Mouse (Mus musculus) gastrocnemius, postnatal 14 days (tissue): ENCODE results near the gene Syce3. TPM values are rescaled to one million over a fixed set of nuclear protein-coding genes. Genes with fewer than 3 reads are reported as not detected.

Experiments
- DNase-seq: peaks from one replicate; pipeline ENCODE4 v3.0.0; 2021; ENCODE audit warnings: mixed read lengths
- intact Hi-C: fragments of 180-260 bp; cut with DNase I; formaldehyde crosslinking; loops from one replicate; pipeline ENCODE4 v1.15.1; 2025; ENCODE audit warnings: low total_unique reads
- total RNA-seq, 2 experiments: library from RNA; stranded (reverse); gene quantifications; 2 replicates each; pipeline ENCODE4 v1.2.3; 2021

Gene Syce3
- total RNA-seq, 2 experiments from 2014 or later, result not detected

GRCm38 (mm10) chr15:89374801-89375534 is 35.3 kb downstream of the Syce3 start:
- no peak for DNase-seq
- intact Hi-C loops, result no loop called here

- intact Hi-C loops, result no loop called here
- no peak for DNase-seq
Measured at GRCm38 (mm10) chr15:89374340-89374739, 36.0 kb downstream of the Syce3 start.

GRCm38 (mm10) chr15:89373762-89374248 is 36.5 kb downstream of the Syce3 start, which contains the start of gene Sco2:
Sco2 (minus strand) TSS chr15:89373846.
- intact Hi-C loops, result no loop called here

GRCm38 (mm10) chr15:89373027-89373761 is 37.1 kb downstream of the Syce3 start:
- peak; percentile 85 for DNase-seq

More at GRCm38 (mm10) chr15:89373762-89374248, 36.5 kb downstream of the Syce3 start, which contains the start of gene Sco2:
- DNase-seq, result peak; percentile 95

GRCm38 (mm10) chr15:89372536-89372935 is 37.8 kb downstream of the Syce3 start:
- DNase-seq, result no peak
- intact Hi-C loops, result no loop called here

More at GRCm38 (mm10) chr15:89373027-89373761, 37.1 kb downstream of the Syce3 start:
- intact Hi-C loops, result no loop called here

GRCm38 (mm10) chr15:89372068-89372467 is 38.2 kb downstream of the Syce3 start:
- intact Hi-C loops, result no loop called here
- DNase-seq, result no peak

- DNase-seq, result no peak
- intact Hi-C loops, result no loop called here
Measured at GRCm38 (mm10) chr15:89365141-89365551, 45.2 kb downstream of the Syce3 start.

GRCm38 (mm10) chr15:89363051-89363450 is 47.3 kb downstream of the Syce3 start:
- DNase-seq, result no peak
- intact Hi-C loops, result no loop called here

GRCm38 (mm10) chr15:89358784-89359183 is 51.5 kb downstream of the Syce3 start:
- intact Hi-C loops, result no loop called here

GRCm38 (mm10) chr15:89356372-89356771 is 53.9 kb downstream of the Syce3 start:
- intact Hi-C loops, result no loop called here
- peak; percentile 73 for DNase-seq

More at GRCm38 (mm10) chr15:89358784-89359183, 51.5 kb downstream of the Syce3 start:
- DNase-seq, result no peak

GRCm38 (mm10) chr15:89355241-89356187 is 54.8 kb downstream of the Syce3 start, which contains the start of the genes Lmf2 and Ncaph2:
Lmf2 (minus strand) TSS chr15:89355659.
Ncaph2 (plus strand) TSS chr15:89355719.
- intact Hi-C loops, result no loop called here
- DNase-seq, result peak; percentile 95

- no peak for DNase-seq
- intact Hi-C loops, result no loop called here
Measured at GRCm38 (mm10) chr15:89354455-89354854, 55.8 kb downstream of the Syce3 start.

GRCm38 (mm10) chr15:89353837-89354236 is 56.5 kb downstream of the Syce3 start:
- intact Hi-C loops, result no loop called here

GRCm38 (mm10) chr15:89352795-89353194 is 57.5 kb downstream of the Syce3 start:
- intact Hi-C loops, result no loop called here
- DNase-seq, result no peak

More at GRCm38 (mm10) chr15:89353837-89354236, 56.5 kb downstream of the Syce3 start:
- no peak for DNase-seq

GRCm38 (mm10) chr15:89352054-89352453 is 58.2 kb downstream of the Syce3 start:
- intact Hi-C loops, result no loop called here
- DNase-seq, result no peak

GRCm38 (mm10) chr15:89351302-89351701 is 59.0 kb downstream of the Syce3 start:
- intact Hi-C loops, result no loop called here
- no peak for DNase-seq

- intact Hi-C loops, result no loop called here
- DNase-seq, result no peak
Measured at GRCm38 (mm10) chr15:89350447-89350846, 59.9 kb downstream of the Syce3 start.

- intact Hi-C loops, result no loop called here
- DNase-seq, result no peak
Measured at GRCm38 (mm10) chr15:89343325-89343724, 67.0 kb downstream of the Syce3 start.

- intact Hi-C loops, result no loop called here
- DNase-seq, result no peak
Measured at GRCm38 (mm10) chr15:89341678-89342077, 68.6 kb downstream of the Syce3 start.
